Mouse (Mus musculus) hindbrain, embryonic 11.5 days (tissue): ENCODE measurements at regions not wholly inside any gene's neighbourhood (a gene's known extent, or its start where the extent isn't known, plus 50 kb on each side); places are given as distances from the start of the nearest gene placed in this dataset.
A peak's percentile ranks its signal among the peaks of the same experiment; 100 is the strongest.

ENCODE experiments used
- ATAC-seq: fragments of 200-750 bp; cut with Nextera tagmentation; 2 replicates; pipeline ENCODE4 v1.8.0; 2017; ENCODE audit warnings: mild to moderate bottlenecking, moderate TSS enrichment, moderate library complexity; ENCODE audit not compliant: low FRiP score
- DNase-seq: peaks from one replicate; pipeline ENCODE4 v3.0.0-alpha.2; 2015; ENCODE audit warnings: low spot score
- H3K27ac ChIP-seq: fragments of 300-500 bp; sonication (generic); 2 replicates; pipeline ENCODE4 v1.5.1; 2014; ENCODE audit warnings: mild to moderate bottlenecking, low read depth, low read length
- H3K27me3 ChIP-seq: fragments of 300-500 bp; sonication (generic); 2 replicates; pipeline ENCODE4 v1.6.1; 2014; ENCODE audit warnings: mild to moderate bottlenecking, low read length, moderate library complexity, mixed read lengths; ENCODE audit not compliant: control insufficient read depth, insufficient read depth
- H3K36me3 ChIP-seq: fragments of 300-500 bp; sonication (generic); 2 replicates; pipeline ENCODE4 v1.6.1; 2014; ENCODE audit warnings: mild to moderate bottlenecking, low read length, moderate library complexity, mixed read lengths; ENCODE audit not compliant: control insufficient read depth, insufficient read depth
- H3K4me1 ChIP-seq: fragments of 300-500 bp; sonication (generic); replicated peaks from 2 replicates; pipeline ENCODE4 v1.6.1; 2014; ENCODE audit warnings: low read length, mixed read lengths; ENCODE audit not compliant: control insufficient read depth, insufficient read depth
- H3K4me2 ChIP-seq: fragments of 300-500 bp; sonication (generic); replicated peaks from 2 replicates; pipeline ENCODE4 v1.6.1; 2014; ENCODE audit warnings: mild to moderate bottlenecking, low read depth, low read length
- H3K4me3 ChIP-seq: fragments of 300-500 bp; sonication (generic); 2 replicates; pipeline ENCODE4 v1.5.1; 2014; ENCODE audit warnings: low read depth, low read length
- H3K9ac ChIP-seq: fragments of 300-500 bp; sonication (generic); 2 replicates; pipeline ENCODE4 v1.6.1; 2014; ENCODE audit warnings: low read depth, low read length
- H3K9me3 ChIP-seq: fragments of 300-500 bp; sonication (generic); 2 replicates; pipeline ENCODE4 v1.6.1; 2016; ENCODE audit warnings: low read length; ENCODE audit not compliant: control insufficient read depth
- WGBS: fragments of 180-500 bp; shearing (Covaris S2); extraction: QIAGEN DNeasy Blood & Tissue Kit; methylation state at CpG from one replicate; pipeline ENCODE4 v1.1.7; 2014; 5-methylcytosine and 5-hydroxymethylcytosine counted together

GRCm38 (mm10) chr16:24223901-24224300, 169.4 kb upstream of the Lpp start:
- H3K27ac ChIP-seq = no peak overlapping the region
- no peak overlapping the region for H3K4me2 ChIP-seq
- no peak overlapping the region for H3K9ac ChIP-seq
- no peak overlapping the region for H3K4me3 ChIP-seq
- no peaks in the 10 kb centered on the region for H3K27me3 ChIP-seq
- H3K9me3 ChIP-seq = no peaks in the 10 kb centered on the region
- DNase-seq = no peak
- no peaks in the 10 kb centered on the region for H3K36me3 ChIP-seq
- ATAC-seq = no peak
- H3K4me1 ChIP-seq = no peaks in the 10 kb centered on the region

DNA sequence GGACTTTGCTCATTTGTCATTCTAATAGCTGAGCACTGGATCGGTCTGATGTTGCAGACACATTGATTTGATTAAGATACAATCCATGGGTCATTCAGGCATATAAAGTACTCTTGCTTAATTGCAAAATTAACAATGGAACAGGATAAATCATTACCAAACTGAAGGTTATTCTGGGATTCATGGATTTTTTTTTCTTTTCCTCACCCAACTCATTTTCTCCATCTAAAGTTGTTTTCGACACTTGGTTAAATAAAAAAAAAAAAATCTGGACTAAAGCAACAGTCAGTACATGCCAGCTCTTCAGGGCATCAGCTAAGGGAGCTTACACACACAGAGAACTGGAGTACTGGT, 169.8 kb upstream of the Lpp start:
- 69% methylated on average over 2 of the region's 2 CpGs for WGBS
- peaks cover under 1% of the 10 kb centered on the region; the same call in 1 of the 2 replicates for H3K4me1 ChIP-seq
- H3K4me2 ChIP-seq = no peak overlapping the region

GRCm38 (mm10) chr16:24222759-24223526, 170.4 kb upstream of the Lpp start:
- DNase-seq = no peak
- WGBS = 82% methylated on average over 5 of the region's 5 CpGs
- H3K4me1 ChIP-seq = peaks cover 3% of the 10 kb centered on the region; the same call in 1 of the 2 replicates
- no peaks in the 10 kb centered on the region for H3K36me3 ChIP-seq
- no peak for ATAC-seq
- no peaks in the 10 kb centered on the region for H3K9me3 ChIP-seq
- no peak overlapping the region for H3K4me2 ChIP-seq
- H3K9ac ChIP-seq = no peak overlapping the region
- no peaks in the 10 kb centered on the region for H3K27me3 ChIP-seq
- no peak overlapping the region for H3K4me3 ChIP-seq
- no peak overlapping the region for H3K27ac ChIP-seq

More for the DNA sequence above, 169.8 kb upstream of the Lpp start:
- DNase-seq (no peak), ATAC-seq (no peak)
- no peaks in the 10 kb centered on the region for H3K27me3 ChIP-seq
- no peak overlapping the region for H3K4me3 ChIP-seq
- no peak overlapping the region for H3K27ac ChIP-seq
- H3K9me3 ChIP-seq = no peaks in the 10 kb centered on the region
- no peaks in the 10 kb centered on the region for H3K36me3 ChIP-seq
- H3K9ac ChIP-seq = no peak overlapping the region

GRCm38 (mm10) chr16:24221992-24222391, 171.3 kb upstream of the Lpp start:
- 86% methylated on average over 3 of the region's 3 CpGs for WGBS
- Histone ChIP-seq H3K9me3 (no peaks in the 10 kb centered on the region), H3K4me1 (peaks cover 3% of the 10 kb centered on the region; the same call in 1 of the 2 replicates), H3K9ac (no peak overlapping the region), H3K36me3 (no peaks in the 10 kb centered on the region), H3K27ac (no peak overlapping the region), H3K4me3 (no peak overlapping the region), H3K4me2 (no peak overlapping the region), H3K27me3 (no peaks in the 10 kb centered on the region)
- no peak for ATAC-seq
- DNase-seq = no peak

- Histone ChIP-seq H3K36me3 (no peaks in the 10 kb centered on the region), H3K27ac (no peak overlapping the region), H3K9ac (no peak overlapping the region), H3K9me3 (no peaks in the 10 kb centered on the region), H3K4me2 (no peak overlapping the region), H3K4me1 (peaks cover 3% of the 10 kb centered on the region; the same call in 1 of the 2 replicates), H3K27me3 (no peaks in the 10 kb centered on the region), H3K4me3 (no peak overlapping the region)
- 94% methylated on average over 3 of the region's 3 CpGs for WGBS
- ATAC-seq (no peak), DNase-seq (no peak)
Observed at GRCm38 (mm10) chr16:24220613-24221012, 172.7 kb upstream of the Lpp start.

DNA sequence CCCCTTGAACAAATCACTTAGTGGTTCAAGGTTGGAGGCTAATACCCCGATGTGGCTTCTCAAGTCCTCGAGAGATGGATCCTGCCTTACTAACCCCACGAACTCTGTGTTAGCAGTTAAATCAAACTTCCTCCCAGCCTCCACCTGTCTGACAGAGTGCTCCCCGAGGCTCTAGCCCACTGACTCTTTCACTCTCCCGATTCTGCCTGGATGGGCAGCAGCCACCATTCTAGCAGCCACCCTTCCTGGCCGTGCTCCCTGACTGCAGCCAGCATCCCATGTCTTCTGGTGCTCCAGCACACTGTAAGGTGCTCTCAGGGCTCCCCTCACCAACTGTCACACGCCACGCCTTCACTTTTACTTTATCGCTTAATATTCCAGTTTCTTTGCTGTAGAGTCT, 173.6 kb upstream of the Lpp start:
- no peak for DNase-seq
- H3K4me1 ChIP-seq = peaks cover 3% of the 10 kb centered on the region; the same call in 1 of the 2 replicates
- H3K4me3 ChIP-seq = no peak overlapping the region
- no peaks in the 10 kb centered on the region for H3K9me3 ChIP-seq
- H3K36me3 ChIP-seq = no peaks in the 10 kb centered on the region
- ATAC-seq = no peak
- 91% methylated on average over 9 of the region's 9 CpGs for WGBS
- H3K27me3 ChIP-seq = no peaks in the 10 kb centered on the region
- no peak overlapping the region for H3K27ac ChIP-seq
- H3K9ac ChIP-seq = no peak overlapping the region
- no peak overlapping the region for H3K4me2 ChIP-seq

DNA sequence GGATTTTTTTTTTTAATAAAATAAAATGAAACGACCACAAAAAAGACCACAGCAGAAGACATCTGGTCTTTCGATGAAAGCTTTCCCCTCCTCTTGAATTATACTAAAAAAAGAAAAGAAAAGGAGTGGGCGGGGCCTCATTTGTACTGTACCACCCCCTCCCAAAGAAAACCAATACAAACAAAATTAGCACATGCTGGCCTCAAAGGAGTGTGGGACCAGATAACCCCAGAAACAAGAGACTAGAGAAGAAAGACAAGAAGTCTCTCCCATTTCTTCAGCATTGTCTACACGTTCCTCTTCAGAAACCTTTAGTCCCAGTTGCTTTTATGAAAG, 174.5 kb upstream of the Lpp start:
- Histone ChIP-seq H3K27me3 (no peaks in the 10 kb centered on the region), H3K4me2 (no peak overlapping the region), H3K9ac (no peak overlapping the region), H3K27ac (no peak overlapping the region), H3K4me3 (no peak overlapping the region), H3K4me1 (peaks cover 3% of the 10 kb centered on the region; the same call in 1 of the 2 replicates), H3K9me3 (no peaks in the 10 kb centered on the region), H3K36me3 (no peaks in the 10 kb centered on the region)
- DNase-seq (no peak), ATAC-seq (no peak)
- 63% methylated on average over 4 of the region's 4 CpGs for WGBS

DNA sequence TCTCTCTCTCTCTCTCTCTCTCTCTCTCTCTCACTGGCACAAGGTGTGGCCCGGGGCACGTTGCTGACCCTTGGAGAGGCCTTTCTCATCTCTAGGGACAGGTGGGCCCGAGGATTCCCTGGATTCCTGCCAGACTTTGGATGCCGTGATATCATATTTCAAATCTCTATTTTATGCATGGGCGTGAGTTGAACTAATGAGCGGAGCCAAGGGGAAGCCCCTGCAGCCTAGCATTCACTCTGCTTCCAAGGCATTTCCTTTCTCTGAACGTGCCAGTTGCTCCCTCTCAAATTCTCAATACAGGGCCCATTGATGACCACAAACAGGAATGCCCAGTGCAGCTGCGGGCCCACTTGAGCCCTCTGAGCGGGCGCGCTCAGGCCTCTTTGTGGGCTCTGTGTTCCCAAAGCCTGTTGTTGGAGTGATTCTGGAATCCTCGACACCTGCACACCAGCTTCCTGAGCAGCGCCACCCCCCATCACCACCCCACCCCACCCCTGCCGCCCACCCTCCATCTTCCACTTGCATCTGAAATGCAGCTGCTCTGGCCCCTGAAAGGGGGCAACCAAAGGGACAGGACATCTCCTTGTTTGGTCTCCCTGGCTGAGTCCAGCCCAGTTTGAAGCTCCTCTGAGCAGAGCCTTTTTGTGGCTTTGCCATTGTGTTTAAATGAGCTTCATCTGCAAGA, 175.0 kb upstream of the Lpp start:
- no peaks in the 10 kb centered on the region for H3K9me3 ChIP-seq
- H3K9ac ChIP-seq = no peak overlapping the region
- H3K4me3 ChIP-seq = no peak overlapping the region
- ATAC-seq = peak; percentile 47; the same call in 1 of the 2 replicates
- H3K4me1 ChIP-seq = peaks cover 3% of the 10 kb centered on the region; the same call in 1 of the 2 replicates
- H3K36me3 ChIP-seq = no peaks in the 10 kb centered on the region
- H3K27me3 ChIP-seq = no peaks in the 10 kb centered on the region
- no peak overlapping the region for H3K4me2 ChIP-seq
- H3K27ac ChIP-seq = no peak overlapping the region
- DNase-seq = peak; percentile 21
- WGBS = 43% methylated on average over 14 of the region's 14 CpGs

GRCm38 (mm10) chr16:24216828-24217227, 176.5 kb upstream of the Lpp start:
- WGBS = 86% methylated on average over 5 of the region's 5 CpGs

More at GRCm38 (mm10) chr16:24216828-24217227, 176.5 kb upstream of the Lpp start:
- Histone ChIP-seq H3K9ac (no peak overlapping the region), H3K36me3 (no peaks in the 10 kb centered on the region), H3K4me1 (peaks cover 3% of the 10 kb centered on the region; the same call in 1 of the 2 replicates), H3K27me3 (no peaks in the 10 kb centered on the region), H3K4me3 (no peak overlapping the region), H3K27ac (no peak overlapping the region), H3K4me2 (no peak overlapping the region), H3K9me3 (no peaks in the 10 kb centered on the region)
- no peak for DNase-seq
- ATAC-seq = no peak
